Comparison of ENCODE assay signal across 10 mouse cellular contexts in the genomic region with DNA sequence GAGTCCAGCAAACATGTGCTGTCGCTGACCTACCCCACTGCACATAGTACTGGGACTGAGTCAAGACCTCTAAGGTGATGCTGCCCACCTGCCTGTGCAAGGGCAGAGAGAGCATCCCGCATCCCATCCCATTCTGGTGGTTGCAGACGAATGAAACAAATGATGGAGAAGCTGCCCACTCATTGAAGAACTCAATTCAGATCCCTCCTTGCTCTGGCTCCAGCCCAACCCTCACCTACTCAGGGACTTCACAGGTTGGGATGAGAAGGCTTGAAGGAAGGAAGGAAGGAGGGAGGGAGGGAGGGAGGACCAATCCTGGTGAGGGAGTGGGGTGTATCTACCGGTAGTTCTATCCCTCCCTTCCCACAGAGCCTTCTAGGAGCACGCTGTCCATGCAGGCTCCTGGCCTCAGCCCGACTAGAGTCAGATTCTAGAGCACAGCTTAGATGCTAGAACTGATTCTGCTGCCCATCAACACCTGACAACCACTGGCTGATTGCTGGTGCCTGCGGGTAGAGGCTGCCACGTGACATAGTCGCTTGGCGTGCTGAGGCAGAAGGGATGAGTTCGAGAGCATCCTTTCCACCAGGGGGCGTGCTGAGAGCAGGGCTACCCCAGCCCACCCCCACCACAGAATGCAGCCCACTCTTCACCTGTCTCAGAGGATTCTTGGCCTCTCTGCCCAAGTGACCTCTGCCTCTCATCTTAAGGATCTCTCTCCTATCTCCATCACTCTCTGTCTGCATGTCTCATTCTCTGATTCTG. TPM values are rescaled to one million over a fixed set of nuclear protein-coding genes. Genes with fewer than 3 reads are reported as not detected.
DNase-seq lines count a peak whose midpoint lies in the region; ATAC-seq lines count a peak whose summit lies in the region.
"Had no signal": no experiment of that assay in that cellular context is flagged by ENCODE, and none has a peak within 500 bp of the region (broad histone marks: within the 10 kb centered on the region; RNA-seq: fewer than 3 reads in every experiment).

No protein-coding gene starts in this region.

- H3K27ac ChIP-seq in neural tube, embryonic 15.5 days (replicated peaks), result no peak overlapping the region
- no peak overlapping the region for H3K27ac ChIP-seq in forebrain, embryonic 14.5 days (ENCODE audit: low read depth, low read length)

- WGBS in neural tube, embryonic 15.5 days, result 46% methylated on average over 12 of the region's 12 CpGs
- WGBS in forebrain, embryonic 14.5 days, result 43% methylated on average over 12 of the region's 12 CpGs

- H3K4me2 ChIP-seq in neural tube, embryonic 15.5 days, result no peak overlapping the region
- no peak overlapping the region for H3K4me2 ChIP-seq in forebrain, embryonic 14.5 days (ENCODE audit: low read length)

- no peaks in the 10 kb centered on the region for H3K4me1 ChIP-seq in neural tube, embryonic 15.5 days
- H3K4me1 ChIP-seq in forebrain, embryonic 14.5 days (ENCODE audit: control insufficient read depth, insufficient read depth, low read length), result no peaks in the 10 kb centered on the region

- H3K36me3 ChIP-seq in neural tube, embryonic 15.5 days, result no peaks in the 10 kb centered on the region
- no peaks in the 10 kb centered on the region for H3K36me3 ChIP-seq in forebrain, embryonic 14.5 days (ENCODE audit: control insufficient read depth, insufficient read depth, low read length)

- H3K9ac ChIP-seq in neural tube, embryonic 15.5 days (replicated peaks), result no peak overlapping the region
- H3K9ac ChIP-seq in forebrain, embryonic 14.5 days (ENCODE audit: low read length), result no peak overlapping the region

- no peaks in the 10 kb centered on the region for H3K9me3 ChIP-seq in neural tube, embryonic 15.5 days (replicated peaks)
- no peaks in the 10 kb centered on the region for H3K9me3 ChIP-seq in forebrain, embryonic 14.5 days (replicated peaks; ENCODE audit: control insufficient read depth, low read length)

- no peaks in the 10 kb centered on the region for H3K27me3 ChIP-seq in neural tube, embryonic 15.5 days (replicated peaks)
- H3K27me3 ChIP-seq in forebrain, embryonic 14.5 days (replicated peaks; ENCODE audit: control insufficient read depth, insufficient read depth, low read length), result no peaks in the 10 kb centered on the region

- ATAC-seq in neural tube, embryonic 15.5 days (ENCODE audit: low FRiP score), result no peak
- 0 out of 2 replicates have a peak, but pooled peaks have one; percentile 40 for ATAC-seq in forebrain, embryonic 14.5 days
- ATAC-seq: inflammation-experienced regulatory T-cells, adult 6 months had no signal

- intact Hi-C loops in heart, postnatal 25 days (cut with DNase I), result loop anchor here (5.0 kb wide), 1 partner anchor 85 kb away; no protein-coding TSS in a partner anchor

- DNase-seq in heart, adult 11 months, result peak; percentile 85
- no peak for DNase-seq in heart, postnatal 25 days (ENCODE audit: low spot score)
- DNase-seq in neural tube, embryonic 10.5 days (ENCODE audit: extremely low spot score, low spot score), result peak; percentile 32
- DNase-seq in forebrain, embryonic 14.5 days (ENCODE audit: low spot score), result peak; percentile 29
- peak; percentile 25 for DNase-seq in thymus, postnatal 25 days
- no peak for DNase-seq in MN1 (ENCODE audit: low spot score)
- DNase-seq in right cerebral cortex, adult 2 months (ENCODE audit: low spot score in 2 of 2), result no peak

- H3K4me3 ChIP-seq in neural tube, embryonic 15.5 days (replicated peaks), result no peak overlapping the region
- H3K4me3 ChIP-seq in forebrain, embryonic 14.5 days (ENCODE audit: low read depth, low read length), result no peak overlapping the region
- H3K4me3 ChIP-seq: erythroblast, embryonic 14.5 days had no signal

RNA-seq across cellular contexts. Expression of a gene that starts 13.3 kb away (rescaled TPM):
- 10 to 100 TPM; 13.2 to 26.4 TPM for total RNA-seq in heart, postnatal 25 days (2021)
- polyA plus RNA-seq in neural tube, embryonic 15.5 days (2015; fragmentation: Nextera tagmentation; extraction: Ambion mirVana), result 0.70 and 1.5 TPM in 2 replicates
- 0.30 and 0.31 TPM in 2 replicates for polyA plus RNA-seq in forebrain, embryonic 14.5 days (2014; fragmentation: Nextera tagmentation; extraction: Ambion mirVana)
- polyA plus RNA-seq: erythroblast, embryonic 14.5 days had no signal

Comparison
In these comparisons a context has a peak if more than half of its experiments do, and no peak if none do; other contexts are left out.
1. DNase-seq: peak in heart, adult 11 months (single experiment), neural tube, embryonic 10.5 days (single experiment), forebrain, embryonic 14.5 days (single experiment) and thymus, postnatal 25 days (single experiment); none in heart, postnatal 25 days (single experiment), MN1 (single experiment) and right cerebral cortex, adult 2 months (0 of 2).